Mouse (Mus musculus) gastrocnemius, postnatal 4 days (tissue): Measurements from ENCODE around the gene Slc4a1. TPM values are rescaled to one million over a fixed set of nuclear protein-coding genes. Genes with fewer than 3 reads are reported as not detected.
A peak's percentile ranks its signal among the peaks of the same experiment; 100 is the strongest.
"Not testable (repeated sequence)": the region's sequence is repeated elsewhere in the genome, so short reads cannot be mapped to it uniquely, and the experiment has no call there.

Source experiments
- DNase-seq, 2 experiments: peaks; one replicate each; pipeline ENCODE4 v3.0.0; 2021 to 2022; ENCODE audit warnings: low spot score in 2 of 2, mixed read lengths in 2 of 2
- long read RNA-seq, 2 experiments: library from polyadenylated mRNA; stranded (forward); transcript quantifications; one replicate each; pipeline ENCODE4 v2.0.0; 2021
- total RNA-seq, 2 experiments: library from RNA; stranded (reverse); gene quantifications; 2 replicates each; pipeline ENCODE4 v1.2.3; 2021

Gene Slc4a1
- total RNA-seq, result 1 to 10 TPM; 2.5 to 7.2 TPM
- long read RNA-seq, experiment 1, result 0 reads
- long read RNA-seq, experiment 2, full-length matches to known transcripts, result 2 of 7 reads
- long read RNA-seq, experiment 2, partial matches to known transcripts, result 5 of 7 reads
- long read RNA-seq, experiment 2, other reads (novel, unspliced or antisense), result 0 of 7 reads

- DNase-seq, result not testable (repeated sequence)
These were observed at the start of gene Slc4a1 for GRCm38 (mm10) chr11:102366103-102366502. Gene Slc4a1, minus strand, starts transcription at chr11:102366203.

GRCm38 (mm10) chr11:102415034-102415802 is 49.2 kb upstream of the Slc4a1 start:
- DNase-seq, result no peak

DNA sequence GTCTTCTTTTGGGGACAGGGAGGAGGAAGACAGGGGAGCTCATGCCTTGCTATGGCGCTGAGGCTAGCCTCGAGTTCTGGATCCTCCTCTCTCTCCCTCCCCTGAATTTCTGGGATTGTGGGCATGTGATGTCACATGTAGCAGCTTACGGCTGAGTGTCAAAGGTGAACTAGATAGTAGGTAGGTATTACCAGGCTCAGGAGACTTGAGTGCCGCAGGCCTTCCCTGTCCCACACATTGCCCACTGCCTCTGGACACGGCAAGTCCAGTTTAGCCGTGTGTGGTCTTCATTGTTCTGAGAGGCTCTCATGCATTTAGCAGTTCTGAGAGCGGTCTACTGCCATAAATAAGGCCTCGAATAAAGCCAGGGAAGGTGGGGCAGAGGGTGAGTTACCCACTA is 47.1 kb upstream of the Slc4a1 start:
- no peak for DNase-seq

DNA sequence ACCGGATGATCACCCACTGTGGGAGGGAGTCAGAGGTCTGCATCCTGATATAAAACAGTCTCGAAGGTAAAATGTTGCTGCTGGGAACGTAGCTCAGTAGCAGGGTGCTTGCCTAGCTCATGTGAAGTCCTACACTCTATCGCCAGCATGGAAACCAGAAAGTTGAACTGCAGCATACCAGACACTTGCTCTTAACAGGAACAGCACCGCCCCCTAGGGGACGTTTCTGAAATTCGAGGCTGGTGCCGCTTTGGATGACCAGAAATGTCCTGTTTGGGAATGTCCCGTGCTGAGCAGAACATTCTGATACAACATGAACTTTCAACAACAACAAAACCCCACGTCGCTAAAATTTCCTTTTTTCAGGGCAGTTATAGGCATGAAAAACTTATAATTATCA is 45.7 kb upstream of the Slc4a1 start:
- DNase-seq, result peak; percentile 87 to 94

- DNase-seq, result no peak
These were observed 45.1 kb upstream of the Slc4a1 start for GRCm38 (mm10) chr11:102411061-102411460.

GRCm38 (mm10) chr11:102410345-102410744 is 44.3 kb upstream of the Slc4a1 start:
- not testable (repeated sequence) for DNase-seq

GRCm38 (mm10) chr11:102409795-102410330 is 43.9 kb upstream of the Slc4a1 start:
- no peak for DNase-seq

- DNase-seq, result no peak
These were observed 43.1 kb upstream of the Slc4a1 start for GRCm38 (mm10) chr11:102408888-102409794.

GRCm38 (mm10) chr11:102408344-102408876 is 42.4 kb upstream of the Slc4a1 start:
- DNase-seq, result peak; percentile 85 to 96

DNA sequence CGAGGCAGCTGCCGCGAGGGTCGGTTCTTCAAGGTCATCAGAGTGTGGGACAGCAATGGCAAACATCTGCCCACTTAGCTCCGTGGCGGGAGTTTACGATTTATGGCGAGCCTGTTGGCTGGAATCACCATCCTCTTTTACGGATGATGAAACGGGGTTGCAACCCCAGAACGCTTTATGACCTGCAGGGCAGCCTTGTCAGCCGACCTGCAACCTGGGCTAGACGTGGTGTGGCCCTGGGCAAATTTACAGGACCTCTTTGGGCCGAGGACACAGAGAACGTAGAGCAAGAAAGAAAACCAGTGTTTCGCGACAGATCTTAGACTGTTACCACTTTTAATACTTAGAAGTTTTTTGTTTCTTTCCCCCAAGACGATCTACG is 41.8 kb upstream of the Slc4a1 start, which contains the start of gene Slc25a39:
Slc25a39 (minus strand) TSS at position 113 of the 382 bp plus-strand sequence.
- no peak for DNase-seq

GRCm38 (mm10) chr11:102406900-102407833 is 41.2 kb upstream of the Slc4a1 start:
- peak; percentile 94 to 96 for DNase-seq

GRCm38 (mm10) chr11:102406401-102406800 is 40.4 kb upstream of the Slc4a1 start:
- no peak for DNase-seq

- DNase-seq, result no peak
These were observed 39.7 kb upstream of the Slc4a1 start for GRCm38 (mm10) chr11:102405544-102406285.

GRCm38 (mm10) chr11:102404161-102405010 is 38.4 kb upstream of the Slc4a1 start:
- DNase-seq, result no peak

- no peak for DNase-seq
These were observed 37.7 kb upstream of the Slc4a1 start for GRCm38 (mm10) chr11:102403657-102404056.

GRCm38 (mm10) chr11:102401898-102402500 is 36.0 kb upstream of the Slc4a1 start:
- no peak for DNase-seq

GRCm38 (mm10) chr11:102400513-102401084 is 34.6 kb upstream of the Slc4a1 start:
- DNase-seq, result no peak
